ENCODE assay signal across 8 mouse cellular contexts in genomic region chr4:149587596-149588168, GRCm38 (mm10). TPM values are rescaled to one million over a fixed set of nuclear protein-coding genes. Genes with fewer than 3 reads are reported as not detected.
A peak's percentile ranks its signal among the peaks of the same experiment; 100 is the strongest.
DNase-seq lines count a peak whose midpoint lies in the region; ATAC-seq and TF ChIP-seq lines count a peak whose summit lies in the region.

No protein-coding gene starts in this region.

- H3K27me3 ChIP-seq in heart, embryonic 10.5 days (ENCODE audit: insufficient read depth, poor library complexity, severe bottlenecking): peaks cover 62% of the 10 kb centered on the region
- no peaks in the 10 kb centered on the region for H3K27me3 ChIP-seq in ES-Bruce4 (ENCODE audit: control insufficient read depth, insufficient read depth, low read length, poor library complexity, severe bottlenecking)
- no peaks in the 10 kb centered on the region; the same call in 1 of the 2 replicates for H3K27me3 ChIP-seq in forebrain, embryonic 14.5 days (replicated peaks; ENCODE audit: control insufficient read depth, insufficient read depth, low read length)
- H3K27me3 ChIP-seq in liver, embryonic 11.5 days (replicated peaks; ENCODE audit: control insufficient read depth, insufficient read depth, low read length): peaks cover 60% of the 10 kb centered on the region
- H3K27me3 ChIP-seq in small intestine, adult 2 months (ENCODE audit: control insufficient read depth, insufficient read depth, low read length): no peaks in the 10 kb centered on the region

- peak overlapping the region; percentile 94 for H3K9ac ChIP-seq in ES-Bruce4 (ENCODE audit: low read depth, poor library complexity, severe bottlenecking)
- H3K9ac ChIP-seq in forebrain, embryonic 14.5 days (ENCODE audit: low read length): peak overlapping the region; percentile 94
- H3K9ac ChIP-seq in liver, embryonic 11.5 days (ENCODE audit: low read depth, low read length): no peak overlapping the region

- WGBS in heart, embryonic 10.5 days: 7% methylated on average over 24 of the region's 24 CpGs
- 2% methylated on average over 24 of the region's 24 CpGs for WGBS in forebrain, embryonic 14.5 days
- 7% methylated on average over 24 of the region's 24 CpGs for WGBS in liver, embryonic 11.5 days
- WGBS in small intestine, adult 2 months: 44% methylated on average over 24 of the region's 24 CpGs

- no peak for DNase-seq in heart, embryonic 10.5 days (ENCODE audit: low spot score)
- no peak for DNase-seq in heart, adult 9 months (ENCODE audit: low spot score in 2 of 2)
- no peak for DNase-seq in forebrain, embryonic 14.5 days (ENCODE audit: low spot score)
- DNase-seq in liver, embryonic 11.5 days (ENCODE audit: low spot score): no peak
- DNase-seq in gastrocnemius, postnatal 25 days: no peak
- DNase-seq in cerebellum, adult 11 months: no peak

- no peaks in the 10 kb centered on the region for H3K9me3 ChIP-seq in heart, embryonic 10.5 days
- no peaks in the 10 kb centered on the region for H3K9me3 ChIP-seq in ES-Bruce4 (replicated peaks; ENCODE audit: control insufficient read depth, insufficient read depth, low read length, poor library complexity, severe bottlenecking)
- no peaks in the 10 kb centered on the region for H3K9me3 ChIP-seq in forebrain, embryonic 14.5 days (replicated peaks; ENCODE audit: control insufficient read depth, low read length)
- H3K9me3 ChIP-seq in liver, embryonic 11.5 days (ENCODE audit: control insufficient read depth, low read length): no peaks in the 10 kb centered on the region

- peak overlapping the region; percentile 95 for H3K4me3 ChIP-seq in heart, embryonic 10.5 days
- H3K4me3 ChIP-seq in ES-Bruce4 (ENCODE audit: low read depth, low read length): peak overlapping the region; percentile 80
- peak overlapping the region; percentile 90 for H3K4me3 ChIP-seq in forebrain, embryonic 14.5 days (ENCODE audit: low read depth, low read length)
- peak overlapping the region; percentile 68 for H3K4me3 ChIP-seq in liver, embryonic 11.5 days (ENCODE audit: low read depth, low read length)
- H3K4me3 ChIP-seq in small intestine, adult 2 months (ENCODE audit: low read depth, low read length): peak overlapping the region; percentile 91

- peak overlapping the region; percentile 92; the same call in 1 of the 2 replicates for H3K27ac ChIP-seq in heart, embryonic 10.5 days
- no peak overlapping the region for H3K27ac ChIP-seq in ES-Bruce4 (ENCODE audit: insufficient read depth, low read length)
- H3K27ac ChIP-seq in forebrain, embryonic 14.5 days (ENCODE audit: low read depth, low read length): no peak overlapping the region
- no peak overlapping the region for H3K27ac ChIP-seq in liver, embryonic 11.5 days (ENCODE audit: low read depth, low read length)
- no peak overlapping the region for H3K27ac ChIP-seq in small intestine, adult 2 months (ENCODE audit: insufficient read depth, low read depth, low read length)

- no peak for TF ChIP-seq POLR2A in ES-Bruce4 (IDR thresholded peaks at IDR 0.05; ENCODE audit: insufficient read depth, low read length)
- TF ChIP-seq POLR2A in small intestine, adult 2 months (IDR thresholded peaks at IDR 0.05; ENCODE audit: low read depth, low read length): no peak

- TF ChIP-seq EP300 in ES-Bruce4 (IDR thresholded peaks at IDR 0.05; ENCODE audit: insufficient read depth, low read depth, low read length): no peak

- H3K36me3 ChIP-seq in heart, embryonic 10.5 days: no peaks in the 10 kb centered on the region
- no peaks in the 10 kb centered on the region for H3K36me3 ChIP-seq in ES-Bruce4 (ENCODE audit: control insufficient read depth, insufficient read depth, low read length, poor library complexity, severe bottlenecking)
- H3K36me3 ChIP-seq in forebrain, embryonic 14.5 days (ENCODE audit: control insufficient read depth, insufficient read depth, low read length): no peaks in the 10 kb centered on the region
- no peaks in the 10 kb centered on the region for H3K36me3 ChIP-seq in liver, embryonic 11.5 days (ENCODE audit: control insufficient read depth, insufficient read depth, low read length)
- H3K36me3 ChIP-seq in small intestine, adult 2 months (ENCODE audit: control insufficient read depth, insufficient read depth, low read length): no peaks in the 10 kb centered on the region

- peak; percentile 29; the same call in 1 of the 2 replicates for ATAC-seq in forebrain, embryonic 14.5 days
- no peak for ATAC-seq in liver, embryonic 11.5 days (replicated peaks; ENCODE audit: low FRiP score)

- peaks cover 27% of the 10 kb centered on the region for H3K4me1 ChIP-seq in heart, embryonic 10.5 days
- H3K4me1 ChIP-seq in ES-Bruce4 (ENCODE audit: control insufficient read depth, insufficient read depth, low read length): peaks cover 2% of the 10 kb centered on the region
- H3K4me1 ChIP-seq in forebrain, embryonic 14.5 days (ENCODE audit: control insufficient read depth, insufficient read depth, low read length): 0 out of 2 replicates have a peak, but pooled peaks cover 5% of the 10 kb centered on the region
- 0 out of 2 replicates have a peak, but pooled peaks cover 9% of the 10 kb centered on the region for H3K4me1 ChIP-seq in liver, embryonic 11.5 days (replicated peaks; ENCODE audit: control insufficient read depth, insufficient read depth, low read length)
- H3K4me1 ChIP-seq in small intestine, adult 2 months (ENCODE audit: control insufficient read depth, insufficient read depth, insufficient read length, low read length): peaks cover 14% of the 10 kb centered on the region

- peak overlapping the region; percentile 99 for H3K4me2 ChIP-seq in forebrain, embryonic 14.5 days (ENCODE audit: low read length)
- peak overlapping the region; percentile 87 for H3K4me2 ChIP-seq in liver, embryonic 11.5 days

- TF ChIP-seq CTCF in ES-Bruce4 (IDR thresholded peaks at IDR 0.05; ENCODE audit: low read depth, low read length): no peak
- no peak for TF ChIP-seq CTCF in small intestine, adult 2 months (IDR thresholded peaks at IDR 0.05; ENCODE audit: extremely low read depth, insufficient read length, insufficient replicate concordance, low read depth, low read length)

RNA-seq across cellular contexts. Expression of gene Clstn1, which starts 1.4 kb away (rescaled TPM):
- 19.1 and 23.3 TPM in 2 replicates for polyA plus RNA-seq in heart, embryonic 10.5 days (2016; fragmentation: Nextera tagmentation; extraction: Ambion mirVana)
- 59.2 and 60.5 TPM in 2 replicates for polyA plus RNA-seq in ES-Bruce4 (2011; ENCODE audit: insufficient read depth, insufficient read length, low read depth, missing spikeins)
- 36.1 and 42.4 TPM in 2 replicates for polyA plus RNA-seq in forebrain, embryonic 14.5 days (2014; fragmentation: Nextera tagmentation; extraction: Ambion mirVana)
- 7.8 and 7.9 TPM in 2 replicates for polyA plus RNA-seq in liver, embryonic 11.5 days (2014; fragmentation: Nextera tagmentation; extraction: Ambion mirVana)
- 35.6 and 76.4 TPM in 2 replicates for polyA plus RNA-seq in small intestine, adult 2 months (2012; rRNA removed)
- total RNA-seq in gastrocnemius, postnatal 25 days (2021): 10 to 100 TPM; 29.0 to 29.1 TPM
